Comparison of ENCODE assay signal across 8 mouse cellular contexts in genomic region chr10:40025560-40025959, GRCm38 (mm10). TPM values are rescaled to one million over a fixed set of nuclear protein-coding genes. Genes with fewer than 3 reads are reported as not detected.
DNase-seq lines count a peak whose midpoint lies in the region; ATAC-seq and TF ChIP-seq lines count a peak whose summit lies in the region.
"Had no signal": no experiment of that assay in that cellular context is flagged by ENCODE, and none has a peak within 500 bp of the region (broad histone marks: within the 10 kb centered on the region; RNA-seq: fewer than 3 reads in every experiment).

No protein-coding gene starts in this region.

- TF ChIP-seq CTCF in olfactory bulb, adult 2 months (IDR thresholded peaks at IDR 0.05; ENCODE audit: insufficient read depth, low read depth, low read length) = no peak

- no peak for ATAC-seq in liver, embryonic 11.5 days (replicated peaks; ENCODE audit: low FRiP score)
- no peak for ATAC-seq in forebrain, embryonic 14.5 days
- no peak for ATAC-seq in limb, embryonic 12.5 days (ENCODE audit: insufficient number of reproducible peaks, insufficient read depth, low FRiP score, low TSS enrichment, low read depth)
- ATAC-seq in granulocyte monocyte progenitor cell, adult 5-6 weeks (replicated peaks; ENCODE audit: poor library complexity, severe bottlenecking) = no peak

- peaks cover 17% of the 10 kb centered on the region for H3K27me3 ChIP-seq in liver, embryonic 11.5 days (replicated peaks; ENCODE audit: control insufficient read depth, insufficient read depth, low read length)
- no peaks in the 10 kb centered on the region for H3K27me3 ChIP-seq in forebrain, embryonic 14.5 days (replicated peaks; ENCODE audit: control insufficient read depth, insufficient read depth, low read length)
- H3K27me3 ChIP-seq in limb, embryonic 12.5 days = 0 out of 2 replicates have a peak, but pooled peaks cover 4% of the 10 kb centered on the region

- WGBS in liver, embryonic 11.5 days = 65% methylated on average over 8 of the region's 8 CpGs
- 70% methylated on average over 8 of the region's 8 CpGs for WGBS in forebrain, embryonic 14.5 days
- 49% methylated on average over 8 of the region's 8 CpGs for WGBS in limb, embryonic 12.5 days
- whole genome bisulfite sequencing in olfactory bulb, adult 2 months = 33% methylated on average over 8 of the region's 8 CpGs

- H3K27ac ChIP-seq in liver, embryonic 11.5 days (ENCODE audit: low read depth, low read length) = no peak overlapping the region
- H3K27ac ChIP-seq in forebrain, embryonic 14.5 days (ENCODE audit: low read depth, low read length) = no peak overlapping the region
- H3K27ac ChIP-seq in limb, embryonic 12.5 days = peak overlapping the region; percentile 73; the same call in 1 of the 2 replicates
- peak overlapping the region; percentile 37 for H3K27ac ChIP-seq in olfactory bulb, adult 2 months (ENCODE audit: insufficient read depth, low read depth, low read length)

- TF ChIP-seq POLR2A in olfactory bulb, adult 2 months (IDR thresholded peaks at IDR 0.05; ENCODE audit: insufficient read depth, low read depth, low read length) = no peak

- H3K9ac ChIP-seq in liver, embryonic 11.5 days (ENCODE audit: low read depth, low read length) = no peak overlapping the region
- 0 out of 2 replicates have a peak overlapping the region, but pooled peaks have one; percentile 70 for H3K9ac ChIP-seq in forebrain, embryonic 14.5 days (ENCODE audit: low read length)
- peak overlapping the region; percentile 66 for H3K9ac ChIP-seq in limb, embryonic 12.5 days (replicated peaks)

- H3K36me3 ChIP-seq in liver, embryonic 11.5 days (ENCODE audit: control insufficient read depth, insufficient read depth, low read length) = no peaks in the 10 kb centered on the region
- no peaks in the 10 kb centered on the region for H3K36me3 ChIP-seq in forebrain, embryonic 14.5 days (ENCODE audit: control insufficient read depth, insufficient read depth, low read length)
- no peaks in the 10 kb centered on the region for H3K36me3 ChIP-seq in limb, embryonic 12.5 days

- no peak for DNase-seq in liver, embryonic 11.5 days (ENCODE audit: low spot score)
- no peak for DNase-seq in liver
- DNase-seq in forebrain, embryonic 14.5 days (ENCODE audit: low spot score) = no peak
- no peak for DNase-seq in left cerebral cortex, adult 9 months (ENCODE audit: low spot score in 2 of 2)

- peak overlapping the region; percentile 92 for H3K4me2 ChIP-seq in liver, embryonic 11.5 days
- H3K4me2 ChIP-seq in forebrain, embryonic 14.5 days (ENCODE audit: low read length) = peak overlapping the region; percentile 87
- peak overlapping the region; percentile 95 for H3K4me2 ChIP-seq in limb, embryonic 12.5 days

- no peaks in the 10 kb centered on the region for H3K9me3 ChIP-seq in liver, embryonic 11.5 days (ENCODE audit: control insufficient read depth, low read length)
- H3K9me3 ChIP-seq in forebrain, embryonic 14.5 days (replicated peaks; ENCODE audit: control insufficient read depth, low read length) = peaks cover 4% of the 10 kb centered on the region; the same call in 1 of the 2 replicates
- H3K9me3 ChIP-seq in limb, embryonic 12.5 days = peaks cover 7% of the 10 kb centered on the region; the same call in 1 of the 2 replicates

- H3K4me1 ChIP-seq in liver, embryonic 11.5 days (replicated peaks; ENCODE audit: control insufficient read depth, insufficient read depth, low read length) = no peaks in the 10 kb centered on the region; the same call in 1 of the 2 replicates
- H3K4me1 ChIP-seq in forebrain, embryonic 14.5 days (ENCODE audit: control insufficient read depth, insufficient read depth, low read length) = peaks cover 2% of the 10 kb centered on the region; the same call in 1 of the 2 replicates
- H3K4me1 ChIP-seq in limb, embryonic 12.5 days (replicated peaks) = peaks cover 11% of the 10 kb centered on the region
- H3K4me1 ChIP-seq in olfactory bulb, adult 2 months (ENCODE audit: control insufficient read depth, insufficient read depth, low read length) = peaks cover 9% of the 10 kb centered on the region

- peak overlapping the region; percentile 66 for H3K4me3 ChIP-seq in liver, embryonic 11.5 days (ENCODE audit: low read depth, low read length)
- peak overlapping the region; percentile 53 for H3K4me3 ChIP-seq in forebrain, embryonic 14.5 days (ENCODE audit: low read depth, low read length)
- H3K4me3 ChIP-seq in limb, embryonic 12.5 days (replicated peaks) = peak overlapping the region; percentile 57
- H3K4me3 ChIP-seq in olfactory bulb, adult 2 months (ENCODE audit: insufficient read depth, low read depth, low read length) = peak overlapping the region; percentile 57

RNA-seq across cellular contexts. Expression of gene Mfsd4b1, which starts 0.5 kb away (rescaled TPM):
- 0.34 and 0.56 TPM in 2 replicates for polyA plus RNA-seq in liver, embryonic 11.5 days (2014; fragmentation: Nextera tagmentation; extraction: Ambion mirVana)
- polyA plus RNA-seq in forebrain, embryonic 14.5 days (2014; fragmentation: Nextera tagmentation; extraction: Ambion mirVana) = 0.35 and 0.41 TPM in 2 replicates
- polyA plus RNA-seq in limb, embryonic 12.5 days (2016; fragmentation: Nextera tagmentation; extraction: Ambion mirVana) = 0.23 and 0.33 TPM in 2 replicates
- not detected in 2 replicates for polyA plus RNA-seq in olfactory bulb, adult 2 months (2012; ENCODE audit: insufficient read depth, insufficient read length, low replicate concordance, missing spikeins)
- not detected in 2 replicates for total RNA-seq in granulocyte monocyte progenitor cell, adult 5-6 weeks (2014; fragmentation: Nextera tagmentation)
- total RNA-seq in granulocyte monocyte progenitor cell, adult 5-6 weeks (2017) = 0.13 TPM in 1 of 2 replicates, not detected in the other
- total RNA-seq: common myeloid progenitor, adult 5-6 weeks had no signal

RNA-seq across cellular contexts. Expression of gene Mfsd4b5, which starts 39.1 kb away (rescaled TPM):
- polyA plus RNA-seq in liver, embryonic 11.5 days (2014; fragmentation: Nextera tagmentation; extraction: Ambion mirVana) = 0.10 and 0.12 TPM in 2 replicates
- polyA plus RNA-seq in forebrain, embryonic 14.5 days (2014; fragmentation: Nextera tagmentation; extraction: Ambion mirVana) = not detected in 2 replicates
- 0.11 and 0.15 TPM in 2 replicates for polyA plus RNA-seq in limb, embryonic 12.5 days (2016; fragmentation: Nextera tagmentation; extraction: Ambion mirVana)
- polyA plus RNA-seq in olfactory bulb, adult 2 months (2012; ENCODE audit: insufficient read depth, insufficient read length, low replicate concordance, missing spikeins) = not detected in 2 replicates
- 1.4 TPM in 1 of 2 replicates, not detected in the other for total RNA-seq in granulocyte monocyte progenitor cell, adult 5-6 weeks (2014; fragmentation: Nextera tagmentation)
- 0.15 and 0.82 TPM in 2 replicates for total RNA-seq in granulocyte monocyte progenitor cell, adult 5-6 weeks (2017)

Comparison
In these comparisons a context has a peak if more than half of its experiments do, and no peak if none do; other contexts are left out.
1. H3K27ac ChIP-seq: peak in limb, embryonic 12.5 days (single experiment) and olfactory bulb, adult 2 months (single experiment); none in liver, embryonic 11.5 days (single experiment) and forebrain, embryonic 14.5 days (single experiment).
2. Peak in every context shown above with its lines, with median percentiles within 50 percentile points of each other: H3K4me2 ChIP-seq and H3K4me3 ChIP-seq.